Mouse (Mus musculus): ENCODE results near the gene Rpl23a. TPM values are rescaled to one million over a fixed set of nuclear protein-coding genes. Genes with fewer than 3 reads are reported as not detected.

Rpl23a gene
- polyA plus RNA-seq, 1 experiment = 125 TPM

- H3K27me3 ChIP-seq (ENCODE audit: control insufficient read depth, insufficient read depth, low read length) = no peaks in the 10 kb centered on the region
- H3K36me3 ChIP-seq (ENCODE audit: control insufficient read depth, insufficient read depth, low read length) = no peaks in the 10 kb centered on the region
- peak overlapping the region; percentile 74 for H3K27ac ChIP-seq (ENCODE audit: control insufficient read depth, insufficient read depth, low read depth, low read length)
- TF ChIP-seq CTCF (IDR thresholded peaks at IDR 0.05; ENCODE audit: control insufficient read depth, insufficient read depth, insufficient replicate concordance, low read depth, low read length) (no peak), POLR2A (IDR thresholded peaks at IDR 0.05; ENCODE audit: control insufficient read depth, low read depth, low read length) (no peak)
- no peaks in the 10 kb centered on the region; the same call in 1 of the 2 replicates for H3K4me1 ChIP-seq (ENCODE audit: control insufficient read depth, insufficient read depth, low read length)
- no peak overlapping the region for H3K4me3 ChIP-seq (ENCODE audit: control insufficient read depth, low read depth, low read length)
Measured at GRCm38 (mm10) chr11:78152299-78153231, 30.8 kb downstream of the Rpl23a start.

- H3K4me3 ChIP-seq (ENCODE audit: control insufficient read depth, low read depth, low read length) = no peak overlapping the region
- TF ChIP-seq CTCF (IDR thresholded peaks at IDR 0.05; ENCODE audit: control insufficient read depth, insufficient read depth, insufficient replicate concordance, low read depth, low read length) (peak; percentile 41; the same call in 1 of the 2 replicates), POLR2A (IDR thresholded peaks at IDR 0.05; ENCODE audit: control insufficient read depth, low read depth, low read length) (no peak)
- no peaks in the 10 kb centered on the region for H3K27me3 ChIP-seq (ENCODE audit: control insufficient read depth, insufficient read depth, low read length)
- H3K27ac ChIP-seq (ENCODE audit: control insufficient read depth, insufficient read depth, low read depth, low read length) = no peak overlapping the region
- H3K4me1 ChIP-seq (ENCODE audit: control insufficient read depth, insufficient read depth, low read length) = no peaks in the 10 kb centered on the region; the same call in 1 of the 2 replicates
- H3K36me3 ChIP-seq (ENCODE audit: control insufficient read depth, insufficient read depth, low read length) = no peaks in the 10 kb centered on the region
Measured at GRCm38 (mm10) chr11:78151161-78151560, 32.2 kb downstream of the Rpl23a start.

GRCm38 (mm10) chr11:78146707-78147543 is 36.5 kb downstream of the Rpl23a start:
- no peak overlapping the region for H3K4me3 ChIP-seq (ENCODE audit: control insufficient read depth, low read depth, low read length)
- TF ChIP-seq CTCF (IDR thresholded peaks at IDR 0.05; ENCODE audit: control insufficient read depth, insufficient read depth, insufficient replicate concordance, low read depth, low read length) = no peak
- no peak for TF ChIP-seq POLR2A (IDR thresholded peaks at IDR 0.05; ENCODE audit: control insufficient read depth, low read depth, low read length)
- H3K27ac ChIP-seq (ENCODE audit: control insufficient read depth, insufficient read depth, low read depth, low read length) = no peak overlapping the region
- no peaks in the 10 kb centered on the region for H3K4me1 ChIP-seq (ENCODE audit: control insufficient read depth, insufficient read depth, low read length)
- H3K27me3 ChIP-seq (ENCODE audit: control insufficient read depth, insufficient read depth, low read length) = no peaks in the 10 kb centered on the region
- no peaks in the 10 kb centered on the region for H3K36me3 ChIP-seq (ENCODE audit: control insufficient read depth, insufficient read depth, low read length)

GRCm38 (mm10) chr11:78146168-78146567 is 37.2 kb downstream of the Rpl23a start:
- no peaks in the 10 kb centered on the region for H3K4me1 ChIP-seq (ENCODE audit: control insufficient read depth, insufficient read depth, low read length)
- TF ChIP-seq CTCF (IDR thresholded peaks at IDR 0.05; ENCODE audit: control insufficient read depth, insufficient read depth, insufficient replicate concordance, low read depth, low read length) = no peak
- TF ChIP-seq POLR2A (IDR thresholded peaks at IDR 0.05; ENCODE audit: control insufficient read depth, low read depth, low read length) = no peak
- no peaks in the 10 kb centered on the region for H3K36me3 ChIP-seq (ENCODE audit: control insufficient read depth, insufficient read depth, low read length)
- H3K4me3 ChIP-seq (ENCODE audit: control insufficient read depth, low read depth, low read length) = no peak overlapping the region
- H3K27me3 ChIP-seq (ENCODE audit: control insufficient read depth, insufficient read depth, low read length) = no peaks in the 10 kb centered on the region
- no peak overlapping the region for H3K27ac ChIP-seq (ENCODE audit: control insufficient read depth, insufficient read depth, low read depth, low read length)

GRCm38 (mm10) chr11:78143520-78143919 is 39.9 kb downstream of the Rpl23a start:
- Histone ChIP-seq H3K4me3 (ENCODE audit: control insufficient read depth, low read depth, low read length) (no peak overlapping the region), H3K36me3 (ENCODE audit: control insufficient read depth, insufficient read depth, low read length) (no peaks in the 10 kb centered on the region), H3K4me1 (ENCODE audit: control insufficient read depth, insufficient read depth, low read length) (no peaks in the 10 kb centered on the region), H3K27me3 (ENCODE audit: control insufficient read depth, insufficient read depth, low read length) (no peaks in the 10 kb centered on the region), H3K27ac (ENCODE audit: control insufficient read depth, insufficient read depth, low read depth, low read length) (no peak overlapping the region)
- no peak for TF ChIP-seq CTCF (IDR thresholded peaks at IDR 0.05; ENCODE audit: control insufficient read depth, insufficient read depth, insufficient replicate concordance, low read depth, low read length)
- no peak for TF ChIP-seq POLR2A (IDR thresholded peaks at IDR 0.05; ENCODE audit: control insufficient read depth, low read depth, low read length)

- Histone ChIP-seq H3K27ac (ENCODE audit: control insufficient read depth, insufficient read depth, low read depth, low read length) (no peak overlapping the region), H3K27me3 (ENCODE audit: control insufficient read depth, insufficient read depth, low read length) (no peaks in the 10 kb centered on the region), H3K36me3 (ENCODE audit: control insufficient read depth, insufficient read depth, low read length) (no peaks in the 10 kb centered on the region), H3K4me1 (ENCODE audit: control insufficient read depth, insufficient read depth, low read length) (no peaks in the 10 kb centered on the region; the same call in 1 of the 2 replicates), H3K4me3 (ENCODE audit: control insufficient read depth, low read depth, low read length) (no peak overlapping the region)
- TF ChIP-seq CTCF (IDR thresholded peaks at IDR 0.05; ENCODE audit: control insufficient read depth, insufficient read depth, insufficient replicate concordance, low read depth, low read length) (no peak), POLR2A (IDR thresholded peaks at IDR 0.05; ENCODE audit: control insufficient read depth, low read depth, low read length) (no peak)
Measured at GRCm38 (mm10) chr11:78140665-78141064, 42.7 kb downstream of the Rpl23a start.

GRCm38 (mm10) chr11:78138023-78138422 is 45.4 kb downstream of the Rpl23a start:
- H3K4me1 ChIP-seq (ENCODE audit: control insufficient read depth, insufficient read depth, low read length) = no peaks in the 10 kb centered on the region; the same call in 1 of the 2 replicates
- no peak overlapping the region for H3K27ac ChIP-seq (ENCODE audit: control insufficient read depth, insufficient read depth, low read depth, low read length)
- H3K27me3 ChIP-seq (ENCODE audit: control insufficient read depth, insufficient read depth, low read length) = no peaks in the 10 kb centered on the region
- no peak for TF ChIP-seq CTCF (IDR thresholded peaks at IDR 0.05; ENCODE audit: control insufficient read depth, insufficient read depth, insufficient replicate concordance, low read depth, low read length)
- TF ChIP-seq POLR2A (IDR thresholded peaks at IDR 0.05; ENCODE audit: control insufficient read depth, low read depth, low read length) = no peak
- no peak overlapping the region for H3K4me3 ChIP-seq (ENCODE audit: control insufficient read depth, low read depth, low read length)
- no peaks in the 10 kb centered on the region for H3K36me3 ChIP-seq (ENCODE audit: control insufficient read depth, insufficient read depth, low read length)
